Mouse (Mus musculus): ENCODE data around the gene Bpifb2. TPM values are rescaled to one million over a fixed set of nuclear protein-coding genes. Genes with fewer than 3 reads are reported as not detected.

Gene Bpifb2
- total and polyA plus RNA-seq, 3 experiments = not detected

DNA sequence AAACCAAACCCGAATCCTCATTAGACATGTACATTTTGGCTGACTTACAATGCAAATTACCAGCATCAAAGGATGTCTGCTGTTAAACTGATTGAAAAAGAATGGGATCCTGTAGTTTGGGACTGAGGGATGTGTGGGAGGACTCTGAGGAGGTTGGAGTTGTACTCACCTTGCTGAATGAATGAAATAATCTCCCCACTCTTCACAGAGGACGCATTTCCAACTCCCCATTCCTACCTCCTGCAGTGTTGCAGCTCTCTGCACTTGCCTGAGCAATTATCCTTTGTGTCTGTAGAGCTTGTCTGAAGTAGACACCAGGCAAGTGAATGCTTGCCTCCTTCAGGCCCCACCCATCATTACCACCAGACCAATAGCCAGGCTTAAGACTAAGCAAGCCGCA is 26.5 kb upstream of the Bpifb2 start:
- no peak for DNase-seq (ENCODE audit: low spot score)
- ATAC-seq (ENCODE audit: extremely low read depth, insufficient number of reproducible peaks, low FRiP score, poor library complexity, severe bottlenecking) = no peak
- no peaks in the 10 kb centered on the region for H3K36me3 ChIP-seq (replicated peaks)
- TF ChIP-seq GATA2 (IDR thresholded peaks at IDR 0.05; ENCODE audit: borderline replicate concordance, low read depth, low read length) = no peak
- TF ChIP-seq POLR2AphosphoS5 (IDR thresholded peaks at IDR 0.05; ENCODE audit: insufficient replicate concordance, low read depth, low read length) = no peak
- no peak for TF ChIP-seq CTCF (IDR thresholded peaks at IDR 0.05; ENCODE audit: low read depth, low read length)
- no peak for TF ChIP-seq TAL1 (conservative IDR thresholded peaks at IDR 0.05; ENCODE audit: low read depth, low read length)
- no peak for TF ChIP-seq GATA1 (IDR thresholded peaks at IDR 0.05; ENCODE audit: borderline replicate concordance, low read length)
- no peak overlapping the region for H3K4me3 ChIP-seq (ENCODE audit: low read depth, low read length)
- H3K27me3 ChIP-seq (ENCODE audit: insufficient read depth, low read length) = peaks cover 15% of the 10 kb centered on the region; the same call in 1 of the 2 replicates
- H3K4me1 ChIP-seq (ENCODE audit: insufficient read depth, low read depth, low read length) = no peaks in the 10 kb centered on the region
- H3K9me3 ChIP-seq (replicated peaks) = peaks cover 4% of the 10 kb centered on the region; the same call in 1 of the 2 replicates

DNA sequence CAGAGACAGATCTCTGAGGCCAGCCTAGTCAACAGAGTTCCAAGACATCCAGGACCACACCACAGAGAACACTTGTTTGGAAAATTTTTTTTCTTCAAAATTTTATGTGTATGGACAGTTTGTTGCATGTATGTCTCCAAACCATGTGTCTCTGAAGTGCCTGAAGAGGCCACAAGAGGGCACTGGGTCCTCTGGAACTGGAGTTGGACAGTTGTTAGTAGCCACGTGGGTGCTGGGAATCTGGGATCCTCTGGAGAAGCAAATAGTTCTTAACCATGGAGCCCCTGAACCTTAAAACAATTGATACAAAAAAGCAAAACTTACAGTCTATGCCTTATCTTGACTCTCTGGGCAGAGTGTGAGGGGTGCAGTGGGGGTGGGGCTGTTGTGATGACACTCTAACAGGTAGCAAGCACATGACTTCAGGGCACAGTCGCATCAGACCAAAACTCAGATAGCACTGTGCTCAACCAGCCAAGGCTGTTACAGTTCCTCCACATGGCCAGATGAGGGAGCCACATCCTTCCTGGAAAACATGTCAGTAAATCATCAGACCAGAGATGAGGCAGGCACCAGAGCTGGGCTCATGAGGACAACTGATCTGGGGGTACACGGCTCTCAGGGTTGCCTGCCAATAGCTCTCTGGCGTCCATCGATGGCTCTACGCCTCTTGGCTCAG is 24.4 kb upstream of the Bpifb2 start:
- H3K4me1 ChIP-seq (ENCODE audit: insufficient read depth, low read depth, low read length) = no peaks in the 10 kb centered on the region
- H3K27me3 ChIP-seq (ENCODE audit: insufficient read depth, low read length) = peaks cover 20% of the 10 kb centered on the region; the same call in 1 of the 2 replicates
- peaks cover 4% of the 10 kb centered on the region; the same call in 1 of the 2 replicates for H3K9me3 ChIP-seq (replicated peaks)
- TF ChIP-seq GATA2 (IDR thresholded peaks at IDR 0.05; ENCODE audit: borderline replicate concordance, low read depth, low read length) (no peak), GATA1 (IDR thresholded peaks at IDR 0.05; ENCODE audit: borderline replicate concordance, low read length) (no peak), POLR2AphosphoS5 (IDR thresholded peaks at IDR 0.05; ENCODE audit: insufficient replicate concordance, low read depth, low read length) (no peak), TAL1 (conservative IDR thresholded peaks at IDR 0.05; ENCODE audit: low read depth, low read length) (no peak), CTCF (IDR thresholded peaks at IDR 0.05; ENCODE audit: low read depth, low read length) (no peak)
- ATAC-seq (ENCODE audit: extremely low read depth, insufficient number of reproducible peaks, low FRiP score, poor library complexity, severe bottlenecking) (no peak), DNase-seq (ENCODE audit: low spot score) (peak; percentile 10)
- H3K4me3 ChIP-seq (ENCODE audit: low read depth, low read length) = no peak overlapping the region
- H3K36me3 ChIP-seq (replicated peaks) = no peaks in the 10 kb centered on the region

- Histone ChIP-seq H3K4me3 (ENCODE audit: low read depth, low read length) (no peak overlapping the region), H3K36me3 (replicated peaks) (no peaks in the 10 kb centered on the region), H3K27me3 (ENCODE audit: insufficient read depth, low read length) (peaks cover 20% of the 10 kb centered on the region), H3K4me1 (ENCODE audit: insufficient read depth, low read depth, low read length) (no peaks in the 10 kb centered on the region), H3K9me3 (replicated peaks) (peaks cover 4% of the 10 kb centered on the region; the same call in 1 of the 2 replicates)
- ATAC-seq (ENCODE audit: extremely low read depth, insufficient number of reproducible peaks, low FRiP score, poor library complexity, severe bottlenecking) = no peak
- no peak for DNase-seq (ENCODE audit: low spot score)
- TF ChIP-seq GATA2 (IDR thresholded peaks at IDR 0.05; ENCODE audit: borderline replicate concordance, low read depth, low read length) (no peak), TAL1 (conservative IDR thresholded peaks at IDR 0.05; ENCODE audit: low read depth, low read length) (no peak), CTCF (IDR thresholded peaks at IDR 0.05; ENCODE audit: low read depth, low read length) (no peak), GATA1 (IDR thresholded peaks at IDR 0.05; ENCODE audit: borderline replicate concordance, low read length) (no peak), POLR2AphosphoS5 (IDR thresholded peaks at IDR 0.05; ENCODE audit: insufficient replicate concordance, low read depth, low read length) (no peak)
Measured at GRCm38 (mm10) chr2:153851030-153851360, 23.9 kb upstream of the Bpifb2 start.

GRCm38 (mm10) chr2:153853544-153853943 is 21.3 kb upstream of the Bpifb2 start:
- H3K36me3 ChIP-seq (replicated peaks) = no peaks in the 10 kb centered on the region
- no peaks in the 10 kb centered on the region for H3K4me1 ChIP-seq (ENCODE audit: insufficient read depth, low read depth, low read length)
- no peak overlapping the region for H3K4me3 ChIP-seq (ENCODE audit: low read depth, low read length)
- ATAC-seq (ENCODE audit: extremely low read depth, insufficient number of reproducible peaks, low FRiP score, poor library complexity, severe bottlenecking) = no peak
- TF ChIP-seq TAL1 (conservative IDR thresholded peaks at IDR 0.05; ENCODE audit: low read depth, low read length) (no peak), POLR2AphosphoS5 (IDR thresholded peaks at IDR 0.05; ENCODE audit: insufficient replicate concordance, low read depth, low read length) (no peak), GATA2 (IDR thresholded peaks at IDR 0.05; ENCODE audit: borderline replicate concordance, low read depth, low read length) (no peak)
- H3K9me3 ChIP-seq (replicated peaks) = peaks cover 4% of the 10 kb centered on the region; the same call in 1 of the 2 replicates
- no peak for DNase-seq (ENCODE audit: low spot score)
- peaks cover 22% of the 10 kb centered on the region for H3K27me3 ChIP-seq (ENCODE audit: insufficient read depth, low read length)

- ATAC-seq (ENCODE audit: extremely low read depth, insufficient number of reproducible peaks, low FRiP score, poor library complexity, severe bottlenecking) = no peak
- no peak for DNase-seq (ENCODE audit: low spot score)
- TF ChIP-seq TAL1 (conservative IDR thresholded peaks at IDR 0.05; ENCODE audit: low read depth, low read length) (no peak), GATA2 (IDR thresholded peaks at IDR 0.05; ENCODE audit: borderline replicate concordance, low read depth, low read length) (no peak), GATA1 (IDR thresholded peaks at IDR 0.05; ENCODE audit: borderline replicate concordance, low read length) (no peak), POLR2AphosphoS5 (IDR thresholded peaks at IDR 0.05; ENCODE audit: insufficient replicate concordance, low read depth, low read length) (no peak), CTCF (IDR thresholded peaks at IDR 0.05; ENCODE audit: low read depth, low read length) (no peak)
- H3K36me3 ChIP-seq (replicated peaks) = no peaks in the 10 kb centered on the region
- H3K4me1 ChIP-seq (ENCODE audit: insufficient read depth, low read depth, low read length) = no peaks in the 10 kb centered on the region
- H3K4me3 ChIP-seq (ENCODE audit: low read depth, low read length) = no peak overlapping the region
- H3K27me3 ChIP-seq (ENCODE audit: insufficient read depth, low read length) = peaks cover 11% of the 10 kb centered on the region
- no peaks in the 10 kb centered on the region for H3K9me3 ChIP-seq (replicated peaks)
Measured at GRCm38 (mm10) chr2:153859581-153859980, 15.3 kb upstream of the Bpifb2 start.

- no peak for ATAC-seq (ENCODE audit: extremely low read depth, insufficient number of reproducible peaks, low FRiP score, poor library complexity, severe bottlenecking)
- Histone ChIP-seq H3K36me3 (replicated peaks) (no peaks in the 10 kb centered on the region), H3K4me1 (ENCODE audit: insufficient read depth, low read depth, low read length) (no peaks in the 10 kb centered on the region), H3K9me3 (replicated peaks) (no peaks in the 10 kb centered on the region), H3K27me3 (ENCODE audit: insufficient read depth, low read length) (peaks cover 8% of the 10 kb centered on the region), H3K4me3 (ENCODE audit: low read depth, low read length) (no peak overlapping the region)
- TF ChIP-seq GATA2 (IDR thresholded peaks at IDR 0.05; ENCODE audit: borderline replicate concordance, low read depth, low read length) (no peak), GATA1 (IDR thresholded peaks at IDR 0.05; ENCODE audit: borderline replicate concordance, low read length) (no peak), CTCF (IDR thresholded peaks at IDR 0.05; ENCODE audit: low read depth, low read length) (no peak), POLR2AphosphoS5 (IDR thresholded peaks at IDR 0.05; ENCODE audit: insufficient replicate concordance, low read depth, low read length) (no peak), TAL1 (conservative IDR thresholded peaks at IDR 0.05; ENCODE audit: low read depth, low read length) (no peak)
- DNase-seq (ENCODE audit: low spot score) = no peak
Measured at GRCm38 (mm10) chr2:153860315-153860714, 14.5 kb upstream of the Bpifb2 start.
